Mouse (Mus musculus): ENCODE results near the gene Cts7.

The Cts7 gene

GRCm38 (mm10) chr13:61358097-61358496 lies at the start of gene Cts7:
Gene Cts7, minus strand, starts transcription at chr13:61358197.
- no peak for DNase-seq (ENCODE audit: low spot score in 2 of 2)

Measured in urinary bladder, postnatal 36 days (tissue).